Mouse (Mus musculus) urinary bladder, postnatal 36 days (tissue): ENCODE results near the gene Ndufc2.
"Not testable (repeated sequence)": the region's sequence is repeated elsewhere in the genome, so short reads cannot be mapped to it uniquely, and the experiment has no call there.

ENCODE experiments used
- DNase-seq, 2 experiments: peaks; one replicate each; pipeline ENCODE4 v3.0.0; 2022; ENCODE audit warnings: low spot score in 2 of 2, mixed read lengths in 1 of 2

Ndufc2 gene

DNA sequence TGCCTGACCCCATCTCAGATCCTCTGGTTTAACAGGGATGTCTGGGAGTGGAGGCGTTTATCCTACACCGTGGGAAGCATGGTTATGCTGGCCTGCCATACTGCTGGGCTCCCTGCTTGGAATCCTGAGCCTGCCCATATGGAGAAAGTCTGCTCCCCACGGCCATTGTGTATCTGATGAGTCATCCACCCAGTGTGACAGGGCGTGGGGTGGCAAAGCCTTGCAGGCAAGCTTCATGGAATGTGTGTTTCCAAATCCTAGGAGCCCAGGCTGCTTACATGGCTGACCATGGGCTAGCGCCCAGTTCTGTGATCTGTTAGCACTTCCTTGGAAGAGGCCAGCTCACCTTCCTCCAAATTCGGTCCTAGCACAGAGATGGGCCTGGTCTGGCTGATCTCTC lies 26.8 kb downstream of the Ndufc2 start:
- no peak for DNase-seq

DNA sequence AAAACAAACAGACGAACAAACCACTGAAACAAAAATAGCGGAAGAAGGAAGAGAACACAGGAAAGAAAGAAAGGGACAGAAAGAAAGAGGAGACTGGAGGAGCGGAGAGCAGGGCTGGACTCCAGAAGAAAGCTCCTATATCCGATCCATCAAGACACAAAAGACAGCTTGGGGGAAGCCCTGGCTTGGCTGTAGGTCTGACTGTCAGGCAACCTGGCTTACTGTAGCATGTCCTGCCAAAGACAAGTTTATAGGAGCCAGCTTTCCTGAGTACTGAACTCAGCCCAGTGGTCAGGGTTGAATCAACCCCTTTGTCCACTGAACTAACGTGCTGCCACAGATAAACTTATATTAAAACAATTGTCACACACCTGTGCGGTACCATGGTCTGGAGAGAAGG lies 27.5 kb downstream of the Ndufc2 start:
- DNase-seq, result no peak

DNA sequence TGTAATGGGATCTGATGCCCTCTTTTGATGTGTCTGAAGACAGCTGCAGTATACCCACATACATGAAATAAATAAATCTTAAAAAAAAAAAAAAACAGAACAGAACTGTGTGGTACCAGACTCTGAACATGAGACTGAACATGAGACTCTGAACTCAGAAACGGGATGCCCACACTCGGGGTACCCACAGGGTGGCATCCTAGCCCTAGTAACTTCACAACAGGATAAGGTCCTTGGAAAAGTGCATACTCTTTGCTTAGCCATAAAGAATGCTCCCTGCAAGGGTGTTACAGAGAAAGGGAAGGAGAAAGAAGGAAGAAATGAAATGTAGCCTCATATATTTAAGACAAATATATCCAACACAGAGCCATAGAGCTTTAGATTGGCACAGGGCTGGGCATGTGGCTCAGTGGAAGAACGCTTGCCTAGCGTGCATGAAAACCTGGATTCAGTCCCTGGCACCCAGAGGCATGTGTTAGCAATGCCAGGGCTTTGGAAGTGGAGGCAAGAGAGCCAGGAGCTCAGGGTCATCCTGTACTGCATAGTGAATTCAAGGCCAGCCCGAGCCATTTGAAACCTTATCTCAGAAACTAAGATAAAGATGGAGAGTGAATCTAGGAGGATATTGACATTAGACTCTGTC lies 28.1 kb downstream of the Ndufc2 start:
- DNase-seq, result peak in 1 of 2 experiments; percentile 48

DNA sequence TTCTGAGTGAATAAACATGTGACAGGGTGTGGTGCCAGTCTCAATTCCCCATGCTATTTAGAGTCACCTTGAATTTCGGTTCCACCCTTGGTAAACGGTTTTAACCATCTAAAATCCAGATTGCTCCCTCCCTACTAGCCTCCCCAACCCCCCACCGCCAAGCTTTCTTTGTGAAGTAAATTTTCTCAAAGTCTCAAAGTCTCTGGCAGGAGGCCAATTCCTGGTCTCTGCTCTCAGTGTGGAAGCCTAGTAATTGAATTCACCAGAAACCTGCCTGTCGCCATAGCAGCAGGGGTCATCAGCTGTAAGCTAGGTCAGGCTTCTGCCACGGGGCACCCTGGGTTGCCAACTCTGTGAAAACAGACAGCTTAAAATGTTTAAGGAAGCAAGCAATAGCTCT lies 29.9 kb downstream of the Ndufc2 start:
- DNase-seq, result no peak

DNA sequence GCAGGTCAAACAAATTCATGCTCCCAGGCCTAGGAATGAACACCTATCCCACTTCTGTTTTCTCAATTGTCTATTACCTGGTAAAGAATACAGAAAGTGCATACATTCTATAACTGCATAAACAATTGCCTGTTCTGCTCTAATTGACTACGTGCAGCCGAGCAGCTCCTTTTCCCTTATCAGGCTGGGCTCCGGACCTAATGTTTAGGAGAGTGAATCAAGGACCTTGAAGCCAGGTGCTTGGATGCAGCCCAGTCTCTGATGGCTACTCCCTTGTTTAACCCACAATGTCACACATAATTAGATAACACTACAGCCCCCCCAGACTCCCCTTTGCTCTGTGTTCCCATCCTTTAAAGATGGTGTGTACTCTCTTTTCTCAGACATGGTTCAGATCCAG lies 33.7 kb downstream of the Ndufc2 start:
- DNase-seq, result not testable (repeated sequence)

DNA sequence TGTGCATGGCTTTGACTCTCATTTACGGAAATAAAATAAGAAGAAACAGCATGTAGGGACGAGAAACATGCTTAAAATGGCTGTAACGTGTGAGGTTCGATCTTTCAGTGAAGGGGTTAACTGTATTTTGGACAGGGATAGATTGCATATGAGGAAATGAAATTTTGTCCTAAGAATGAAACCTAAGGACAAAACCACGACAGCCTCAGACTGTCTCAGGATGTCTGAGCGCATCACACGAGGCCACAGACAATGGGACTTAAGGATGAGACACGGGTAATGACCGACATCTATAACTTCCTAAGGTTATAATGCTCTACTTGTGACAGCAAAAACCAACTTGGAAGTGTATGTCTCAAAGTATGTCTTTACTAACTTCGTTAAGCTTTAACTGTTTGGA lies 34.7 kb downstream of the Ndufc2 start:
- no peak for DNase-seq

DNA sequence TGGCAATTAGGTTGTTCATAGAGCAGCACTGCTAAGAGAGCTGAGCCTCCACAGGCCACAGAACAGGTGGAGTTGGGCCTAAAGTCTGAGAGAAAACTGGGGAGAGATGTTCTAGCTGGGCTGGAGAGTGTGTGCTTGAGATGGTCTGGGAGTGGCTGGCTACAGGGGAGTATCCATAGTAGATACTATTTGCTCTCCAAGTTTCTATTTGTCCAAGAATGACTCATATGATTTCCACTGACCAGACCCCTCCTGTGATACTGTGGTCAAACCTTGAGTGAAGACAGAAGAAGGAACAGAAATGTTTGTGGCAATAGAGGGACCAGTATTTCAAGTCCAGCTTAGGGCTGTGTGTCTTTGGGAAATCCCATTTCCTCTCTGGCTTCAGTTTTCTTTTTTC lies 39.2 kb downstream of the Ndufc2 start:
- DNase-seq, result no peak

DNA sequence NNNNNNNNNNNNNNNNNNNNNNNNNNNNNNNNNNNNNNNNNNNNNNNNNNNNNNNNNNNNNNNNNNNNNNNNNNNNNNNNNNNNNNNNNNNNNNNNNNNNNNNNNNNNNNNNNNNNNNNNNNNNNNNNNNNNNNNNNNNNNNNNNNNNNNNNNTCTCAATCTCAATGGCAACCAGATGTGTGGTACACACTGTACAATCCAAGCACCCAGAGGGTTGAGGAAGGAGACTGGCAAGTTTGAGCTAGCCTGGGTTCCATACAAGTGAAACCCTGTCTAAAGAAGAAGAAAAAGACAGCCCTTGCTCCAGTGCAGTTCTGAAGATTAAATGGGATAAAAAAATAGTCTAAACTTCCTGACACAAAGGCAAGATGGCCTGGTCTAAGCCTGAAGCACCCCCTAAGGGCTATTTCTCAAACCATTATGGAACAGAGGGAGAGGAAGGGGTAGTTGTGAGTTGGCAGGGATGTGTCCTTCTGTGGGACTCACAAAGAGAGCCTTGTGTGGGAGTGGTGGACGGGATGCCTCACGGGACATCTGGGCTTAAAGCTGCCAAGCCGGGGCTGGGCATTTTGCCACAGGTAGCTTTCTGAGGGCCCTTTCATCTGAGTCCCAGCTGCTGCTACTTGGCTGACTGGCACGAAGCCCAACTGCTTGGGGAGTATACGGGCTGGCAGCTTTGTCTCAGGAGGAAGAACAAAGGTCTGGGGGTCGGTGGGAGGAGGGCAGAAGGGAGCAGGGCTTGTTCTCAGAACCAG lies 46.5 kb downstream of the Ndufc2 start:
- DNase-seq, result peak in 1 of 2 experiments; percentile 73

DNA sequence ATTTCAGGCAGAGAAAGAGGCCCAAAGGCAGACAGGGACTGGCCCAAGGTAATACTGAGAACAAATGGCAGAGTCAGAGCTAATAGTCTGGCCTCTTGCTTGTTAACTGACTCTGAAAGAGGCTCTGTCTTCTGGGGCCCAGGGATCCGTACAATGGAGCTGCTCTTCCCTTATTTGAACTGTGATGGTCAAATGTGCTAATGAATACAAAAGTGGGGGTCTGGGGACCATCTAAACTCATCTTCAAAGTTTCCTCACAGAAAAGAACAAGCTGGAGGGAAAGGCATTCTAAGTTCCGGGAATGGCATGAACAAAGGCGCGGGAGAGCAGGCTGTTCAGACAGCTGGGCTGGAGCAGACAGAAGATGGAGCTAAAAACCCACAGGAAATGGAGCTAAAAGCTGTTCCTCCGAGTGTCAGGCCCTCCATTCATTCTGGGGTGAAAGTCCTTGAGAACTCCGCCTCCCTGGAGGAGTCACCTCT lies 47.3 kb downstream of the Ndufc2 start:
- no peak for DNase-seq

DNA sequence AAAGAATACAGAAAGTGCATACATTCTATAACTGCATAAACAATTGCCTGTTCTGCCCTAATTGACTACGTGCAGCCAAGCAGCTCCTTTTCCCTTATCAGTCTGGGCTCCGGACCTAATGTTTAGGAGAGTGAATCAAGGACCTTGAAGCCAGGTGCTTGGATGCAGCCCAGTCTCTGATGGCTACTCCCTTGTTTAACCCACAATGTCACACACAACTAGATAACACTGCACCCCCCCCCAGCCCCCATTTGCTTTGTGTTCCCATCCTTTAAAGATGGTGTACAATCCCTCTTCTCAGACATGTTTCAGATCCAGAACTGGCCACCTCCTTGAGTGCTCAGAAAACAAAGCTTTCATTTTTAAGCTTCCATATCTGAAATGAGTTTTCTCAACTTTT lies 51.2 kb downstream of the Ndufc2 start, which contains the start of gene Kctd14:
Kctd14 (plus strand) TSS at position 301 of the 400 bp plus-strand sequence.
- not testable (repeated sequence) for DNase-seq

DNA sequence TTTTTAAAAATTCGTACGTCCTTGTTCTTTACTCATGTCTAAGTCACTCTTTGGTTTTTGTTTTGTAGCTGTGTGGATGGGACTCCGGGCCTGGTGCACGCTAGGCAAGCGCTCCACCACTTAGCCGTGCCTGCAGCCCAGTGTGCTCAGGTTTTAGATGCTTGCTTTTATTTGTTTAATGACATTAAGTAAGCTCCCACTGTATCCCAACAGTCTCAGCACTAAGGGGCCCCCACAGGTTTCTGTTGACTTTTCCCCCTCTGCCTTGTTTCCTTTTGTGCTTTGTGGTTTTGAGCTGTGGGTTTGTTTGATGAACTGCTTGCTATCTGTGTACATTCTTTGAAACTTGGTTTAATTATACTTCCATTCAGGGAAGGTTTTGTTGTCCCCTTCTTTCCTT lies 52.4 kb downstream of the Ndufc2 start:
- DNase-seq, result no peak

DNA sequence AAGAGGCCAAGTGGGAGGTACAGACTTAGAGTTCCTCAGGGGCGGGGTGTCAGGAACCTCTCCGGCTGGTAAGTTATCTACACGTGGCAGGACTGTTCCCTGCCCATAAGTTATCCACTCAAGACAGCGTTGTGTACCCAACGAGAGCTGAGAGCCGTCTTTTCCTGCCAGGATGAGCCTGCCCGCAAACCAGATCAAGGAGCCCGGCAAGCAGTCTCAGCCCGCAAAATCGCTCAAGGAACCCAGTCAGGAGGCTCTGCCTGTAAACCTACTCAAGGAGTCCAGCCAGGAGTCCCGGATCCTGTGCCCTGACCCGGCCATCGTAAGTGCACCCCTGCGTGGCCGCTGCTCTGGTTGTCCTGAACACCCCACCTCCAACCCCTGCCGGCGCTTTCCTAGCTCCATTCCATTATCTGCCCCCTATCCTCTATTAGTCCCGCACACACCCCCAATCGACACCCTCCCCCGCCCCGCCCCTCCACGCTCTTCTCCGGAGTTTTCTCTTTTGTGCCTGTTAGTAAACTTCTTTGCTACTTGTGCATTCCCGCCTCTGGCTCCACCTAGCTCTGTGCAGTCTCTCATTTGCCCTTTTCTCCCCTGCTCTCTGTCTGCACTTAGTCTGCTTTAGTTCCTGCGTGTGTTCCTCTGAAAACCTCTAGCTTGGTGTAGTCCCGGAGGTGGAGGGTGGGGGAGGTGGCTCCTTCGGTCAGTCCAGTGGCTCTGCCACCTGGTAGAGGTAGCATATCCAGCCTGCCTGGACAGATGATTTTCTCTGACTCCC lies 53.5 kb downstream of the Ndufc2 start:
- DNase-seq, result peak; percentile 10 to 14

DNA sequence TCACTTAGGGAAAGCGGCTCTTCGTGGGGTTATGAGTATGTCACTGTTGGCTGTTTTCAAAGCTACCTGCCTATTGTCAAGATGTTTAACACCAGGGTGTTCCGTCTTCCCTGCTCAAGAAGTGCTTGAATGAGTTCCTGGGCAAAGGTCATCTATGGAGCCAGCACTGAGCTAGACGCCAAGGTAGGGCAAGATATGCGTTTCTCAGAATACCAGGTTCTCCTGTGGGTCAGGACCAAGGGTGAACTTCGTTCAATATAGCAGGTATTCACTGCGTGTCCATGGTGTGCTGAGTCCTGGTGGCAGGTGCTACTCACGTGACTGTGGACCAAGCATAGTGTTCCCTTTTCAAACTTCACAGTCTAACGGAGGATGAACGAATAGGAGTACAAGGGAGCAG lies 55.0 kb downstream of the Ndufc2 start:
- DNase-seq, result no peak

DNA sequence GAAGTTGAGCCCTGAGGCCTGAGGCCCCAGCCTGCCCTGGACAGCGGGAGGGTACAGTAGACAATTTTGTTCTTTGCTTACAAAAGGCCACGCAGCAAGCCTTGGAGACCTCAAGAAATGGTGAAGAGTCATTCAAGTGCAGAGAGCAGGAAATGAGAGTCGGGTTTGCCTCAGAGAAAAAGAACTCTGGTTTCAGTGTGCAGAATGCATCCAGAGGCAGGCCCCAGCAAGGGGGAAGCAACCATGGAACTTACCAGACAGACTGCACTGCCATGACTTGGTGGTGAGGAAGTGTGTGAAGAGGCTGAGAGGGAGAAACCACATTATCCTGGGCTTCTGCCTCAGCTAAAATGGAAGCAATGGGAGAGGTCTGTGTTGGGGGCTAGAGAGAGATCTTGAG lies 55.8 kb downstream of the Ndufc2 start:
- DNase-seq, result no peak
